Mouse (Mus musculus): ENCODE results near the gene Pxylp1.

Pxylp1 gene

DNA sequence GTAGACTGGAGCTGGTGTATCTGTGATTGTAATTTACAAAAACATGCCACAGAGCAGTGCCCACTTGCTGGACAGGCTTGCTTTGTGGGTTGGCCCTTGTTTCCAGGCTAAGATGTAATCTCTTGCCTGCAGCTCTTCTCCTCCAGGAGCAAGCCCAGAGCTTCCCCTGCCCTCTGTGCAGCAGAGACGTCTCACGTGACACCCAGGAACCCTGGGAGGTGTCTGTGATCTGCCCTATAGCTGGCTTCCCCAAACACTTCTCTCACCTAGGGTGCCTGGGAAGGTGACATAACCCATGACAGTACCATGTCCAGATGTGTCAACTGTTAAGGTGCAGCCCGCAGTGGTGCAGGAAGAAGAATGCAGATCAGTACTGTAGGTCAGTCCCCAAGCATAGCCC lies 28.9 kb downstream of the Pxylp1 start:
- DNase-seq (ENCODE audit: extremely low read depth, insufficient read length, low spot score): no peak

DNA sequence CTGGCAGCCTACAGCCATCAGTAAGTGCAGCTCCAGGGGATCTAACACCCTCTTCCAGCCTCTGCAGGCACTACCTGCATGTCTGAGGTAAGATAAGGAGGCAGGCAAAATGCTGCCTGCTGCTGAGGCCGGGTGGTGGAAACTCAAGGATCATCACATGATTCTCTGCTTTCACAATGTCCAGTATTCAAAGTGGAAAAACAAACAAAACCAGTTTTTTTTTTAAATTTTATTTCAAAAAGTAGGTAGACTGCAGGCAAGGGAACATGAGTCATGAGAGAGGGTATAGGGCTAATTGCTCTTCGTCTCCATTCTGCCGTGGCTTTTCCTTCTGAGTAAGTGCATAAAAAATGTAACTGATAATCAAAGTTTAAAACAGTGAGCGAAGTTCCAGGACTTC lies 29.6 kb downstream of the Pxylp1 start:
- DNase-seq (ENCODE audit: extremely low read depth, insufficient read length, low spot score): peak; percentile 24

DNA sequence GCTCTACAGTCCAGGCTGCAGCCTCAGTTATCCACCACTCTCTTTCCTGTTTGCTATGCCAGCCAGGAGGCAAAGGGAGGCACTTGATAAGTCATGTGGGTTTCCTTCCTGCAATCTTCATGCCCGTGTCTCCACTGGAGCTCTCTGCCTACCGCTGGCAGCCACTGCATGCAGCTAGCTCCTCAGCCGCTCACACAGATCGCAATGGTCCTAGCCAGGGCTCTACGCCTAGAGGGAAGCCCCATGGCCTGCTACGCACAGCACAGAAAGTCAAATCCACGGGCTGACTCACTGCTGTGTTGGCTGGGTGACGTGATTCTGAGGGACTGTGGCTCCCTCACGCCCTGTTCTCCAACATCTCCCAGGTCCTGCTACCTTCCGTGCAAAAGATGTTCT lies 31.4 kb downstream of the Pxylp1 start:
- DNase-seq (ENCODE audit: extremely low read depth, insufficient read length, low spot score): peak; percentile 69

DNA sequence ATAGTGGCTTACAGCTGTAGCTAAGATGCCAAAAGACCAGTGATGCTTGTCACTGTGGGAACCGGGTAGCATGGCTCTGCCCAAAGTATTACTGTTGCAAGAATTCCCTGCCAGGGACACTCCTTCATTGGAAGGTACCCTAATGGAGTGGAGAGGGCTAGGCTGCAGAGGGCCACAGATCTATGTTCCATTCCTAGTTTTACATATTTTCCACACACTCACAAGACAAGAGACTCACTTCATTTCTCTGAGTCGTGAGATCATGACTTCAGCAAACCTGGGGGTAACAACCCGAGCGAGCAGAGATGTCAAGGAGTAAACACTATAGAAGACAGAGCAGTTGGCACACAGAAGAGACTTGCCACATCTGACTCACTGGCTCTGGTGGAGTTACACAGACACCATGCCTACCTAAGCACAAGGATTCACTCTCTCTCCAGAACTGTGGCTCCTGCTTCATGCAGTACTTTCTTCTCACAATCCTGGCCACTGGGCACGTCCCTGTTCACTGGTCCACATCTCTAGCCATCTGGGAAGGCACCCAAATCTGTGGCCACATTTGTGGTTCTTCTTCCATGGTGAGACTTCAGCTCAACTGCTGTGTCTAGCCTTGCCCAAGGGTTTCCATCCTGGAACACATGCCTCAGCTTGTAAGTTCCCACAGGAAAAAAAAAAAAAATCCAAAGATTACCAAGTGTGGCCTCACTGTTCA lies 31.9 kb downstream of the Pxylp1 start:
- DNase-seq (ENCODE audit: extremely low read depth, insufficient read length, low spot score): no peak

DNA sequence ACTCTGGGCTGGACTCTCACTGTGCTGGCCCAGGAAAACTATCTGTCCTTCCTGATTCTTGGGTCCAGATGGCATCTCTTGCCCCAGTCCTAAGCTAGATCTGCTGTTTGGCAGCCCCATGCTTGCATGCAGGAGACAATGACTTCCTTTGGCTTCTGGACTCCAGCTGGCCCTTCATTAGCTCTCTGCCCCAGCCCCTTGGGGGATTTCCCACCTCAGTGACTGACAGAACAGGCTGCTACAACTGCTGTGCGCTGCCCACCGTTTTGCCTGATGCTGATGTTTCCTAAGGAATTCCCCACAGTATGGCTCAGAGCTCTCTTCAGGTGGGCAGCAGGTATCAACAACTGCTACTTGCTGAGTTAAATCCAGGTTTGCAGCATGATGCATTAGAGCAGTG lies 33.4 kb downstream of the Pxylp1 start:
- no peak for DNase-seq (ENCODE audit: extremely low read depth, insufficient read length, low spot score)

DNA sequence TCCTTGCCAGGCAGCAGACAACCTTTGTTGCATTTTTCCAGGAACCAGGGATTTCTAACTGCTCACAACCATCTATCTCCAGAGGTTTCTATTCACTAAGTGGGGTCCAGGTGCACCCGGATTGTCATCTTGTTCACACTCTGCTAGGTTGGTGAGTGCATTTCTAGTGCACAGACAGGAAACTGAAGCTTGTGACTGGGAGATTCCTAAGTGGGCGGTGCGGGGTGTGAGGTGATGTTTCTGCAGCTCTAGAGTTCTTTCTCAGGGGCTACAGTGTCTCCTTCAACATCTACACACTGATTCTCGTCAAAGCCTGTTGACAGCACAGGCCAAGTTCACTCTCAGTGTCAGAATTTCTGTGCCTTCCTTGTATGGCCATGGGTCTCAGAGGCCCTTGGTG lies 34.6 kb downstream of the Pxylp1 start:
- no peak for DNase-seq (ENCODE audit: extremely low read depth, insufficient read length, low spot score)

DNA sequence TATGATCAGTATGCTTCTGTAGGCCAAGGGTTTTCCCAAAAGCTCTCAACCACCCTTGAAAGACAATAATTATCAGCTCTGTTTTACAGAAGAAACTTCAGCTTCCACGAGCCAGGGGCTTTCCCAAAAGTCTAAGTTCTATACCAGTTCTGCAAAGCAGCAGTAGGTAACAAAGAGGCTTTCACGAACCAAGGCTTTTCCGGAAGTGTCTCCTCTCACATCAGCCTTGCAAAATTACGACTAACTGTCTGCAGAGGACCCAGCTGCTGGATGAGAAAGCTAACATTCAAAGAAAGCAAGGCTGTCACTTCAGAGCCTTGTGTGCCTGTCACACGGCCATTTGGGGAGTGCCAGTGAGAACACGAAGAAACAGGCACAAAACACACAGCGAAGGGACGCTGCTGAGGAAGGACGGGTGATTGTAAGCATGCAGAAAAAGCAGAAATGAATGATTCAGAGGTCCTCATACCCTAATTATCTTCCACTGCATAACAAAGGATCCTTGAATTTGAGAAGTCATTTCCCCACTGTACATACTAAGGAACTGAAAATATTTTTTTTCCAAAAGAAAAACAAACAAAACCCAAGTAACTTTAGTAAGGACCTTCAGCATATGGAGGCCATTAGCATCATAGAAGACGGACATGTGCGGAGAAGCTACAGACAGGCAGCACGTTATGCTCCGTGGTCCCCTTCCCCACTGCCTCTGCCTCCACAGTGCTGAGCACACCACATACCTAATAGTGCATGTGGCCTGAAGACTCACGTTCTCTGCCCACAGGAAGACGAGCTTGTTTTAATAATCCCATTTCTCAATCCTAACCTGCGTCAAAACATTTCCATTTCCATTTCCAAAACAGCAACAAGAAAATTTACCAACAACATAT lies 38.9 kb downstream of the Pxylp1 start:
- no peak for DNase-seq (ENCODE audit: extremely low read depth, insufficient read length, low spot score)

DNA sequence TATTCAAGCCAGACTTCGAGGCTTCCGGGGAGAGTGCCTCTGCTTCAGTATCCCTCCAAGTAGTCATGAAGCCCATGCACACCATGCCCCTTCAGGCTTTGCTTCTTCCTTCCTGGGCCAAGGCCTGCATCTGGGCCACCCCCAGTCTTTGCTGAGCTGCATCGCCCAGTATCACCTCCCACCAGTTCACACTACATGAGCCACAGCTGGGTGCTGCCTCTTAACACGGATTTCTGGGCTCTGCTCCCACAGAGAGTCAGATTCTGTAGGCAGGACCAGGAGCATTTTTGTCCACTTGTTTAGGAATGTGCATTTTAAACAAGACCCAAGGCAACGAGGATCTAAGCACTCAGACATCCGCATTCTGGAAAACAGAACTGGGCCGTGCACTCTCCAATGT lies 40.8 kb downstream of the Pxylp1 start:
- DNase-seq (ENCODE audit: extremely low read depth, insufficient read length, low spot score): no peak

DNA sequence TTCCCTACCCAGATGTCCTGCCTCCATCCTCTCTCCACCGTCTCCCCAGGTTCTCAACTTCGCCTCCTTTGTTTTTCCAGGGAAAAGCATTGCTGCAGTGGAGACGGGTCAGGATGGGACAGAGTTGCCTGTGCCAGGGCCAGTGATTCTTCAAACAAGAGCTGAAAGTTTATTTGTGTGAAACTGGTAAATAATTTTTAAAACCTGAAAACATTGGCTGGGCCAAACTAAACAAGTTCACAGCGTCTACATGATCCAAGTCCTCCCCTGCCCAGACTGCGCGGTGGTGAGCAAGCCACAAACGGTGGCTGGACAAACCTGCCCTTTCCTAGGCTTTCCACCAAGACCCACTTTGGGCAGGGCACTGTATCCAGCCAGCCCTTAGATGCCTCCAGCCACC lies 41.4 kb downstream of the Pxylp1 start:
- DNase-seq (ENCODE audit: extremely low read depth, insufficient read length, low spot score): no peak

DNA sequence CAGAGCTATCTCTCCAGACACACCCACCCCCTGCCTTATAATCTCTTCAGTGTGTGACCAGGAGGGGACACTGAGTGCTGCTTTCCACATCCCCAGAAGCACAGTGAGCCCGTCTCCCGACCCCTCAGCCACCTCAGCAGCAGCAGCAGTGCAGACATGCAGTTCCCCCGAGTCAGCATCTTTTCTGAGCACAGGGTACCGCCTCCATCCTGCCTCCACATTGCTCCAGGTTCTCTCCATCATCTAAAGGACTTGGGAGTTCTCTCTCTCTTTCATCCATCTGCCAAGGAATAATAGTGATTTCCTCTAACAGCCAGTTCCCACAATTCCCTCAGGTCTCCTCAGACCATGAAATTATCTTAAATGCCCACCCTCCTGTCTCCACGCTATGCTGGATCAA lies 43.5 kb downstream of the Pxylp1 start:
- DNase-seq (ENCODE audit: extremely low read depth, insufficient read length, low spot score): no peak

DNA sequence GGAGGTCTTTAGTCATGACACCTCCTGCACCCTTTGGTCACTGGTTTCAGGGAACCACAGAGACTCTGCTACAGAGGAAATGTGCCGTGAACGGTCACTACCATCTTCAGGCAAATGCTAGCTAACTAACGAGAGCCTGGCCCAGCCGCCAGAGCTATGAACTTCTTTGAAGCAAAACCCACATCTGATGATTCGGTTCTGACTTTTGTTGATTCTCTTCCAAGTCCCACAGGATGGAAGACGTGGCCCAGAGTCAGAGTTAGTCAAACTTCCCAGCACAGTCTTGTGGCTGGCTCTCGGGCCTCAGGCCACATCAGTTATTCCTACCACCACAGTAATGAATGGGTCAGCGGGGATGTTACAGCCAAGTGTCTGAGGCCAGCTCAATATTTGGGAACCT lies 46.1 kb downstream of the Pxylp1 start:
- DNase-seq (ENCODE audit: extremely low read depth, insufficient read length, low spot score): peak; percentile 69

DNA sequence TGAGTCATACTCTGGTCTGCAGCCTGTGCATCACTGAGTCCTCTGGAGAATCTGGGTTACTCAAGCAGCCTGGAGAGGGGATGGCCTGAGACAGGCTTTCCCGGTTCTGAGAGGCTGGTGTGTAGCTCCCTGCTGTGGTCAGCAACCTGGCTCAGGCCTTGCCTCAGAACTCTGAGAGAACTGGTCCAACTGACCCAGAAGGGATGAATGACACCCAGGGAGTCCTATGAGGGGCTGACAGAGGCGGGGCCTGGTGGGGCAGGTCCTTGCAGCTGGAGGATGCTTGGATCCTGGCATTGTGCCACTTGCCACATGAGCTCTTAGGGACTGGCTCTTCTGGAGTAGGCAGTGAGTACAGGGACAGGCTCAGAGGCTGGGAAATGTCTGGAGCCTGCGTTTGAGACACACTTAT lies 47.7 kb downstream of the Pxylp1 start:
- peak; percentile 95 for DNase-seq (ENCODE audit: extremely low read depth, insufficient read length, low spot score)

DNA sequence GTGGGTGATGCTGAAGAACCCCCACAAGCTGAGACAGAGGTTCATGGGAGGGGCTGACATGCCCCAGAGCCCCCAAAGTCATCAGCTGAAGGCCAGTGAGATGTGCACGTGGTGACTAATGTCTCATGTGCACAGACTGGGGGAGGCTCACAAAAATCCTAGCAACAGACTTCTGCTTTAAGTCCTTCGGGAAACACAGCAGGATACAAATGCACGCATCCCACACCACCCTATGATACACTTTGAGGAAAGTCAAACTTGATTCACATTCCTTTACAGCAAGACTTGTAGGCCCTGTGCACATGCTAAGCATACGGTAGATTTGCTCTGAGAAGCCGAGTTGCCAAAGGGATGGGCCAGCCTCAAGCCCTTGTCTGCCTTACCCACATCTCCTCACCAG lies 53.1 kb downstream of the Pxylp1 start:
- DNase-seq (ENCODE audit: extremely low read depth, insufficient read length, low spot score): no peak

DNA sequence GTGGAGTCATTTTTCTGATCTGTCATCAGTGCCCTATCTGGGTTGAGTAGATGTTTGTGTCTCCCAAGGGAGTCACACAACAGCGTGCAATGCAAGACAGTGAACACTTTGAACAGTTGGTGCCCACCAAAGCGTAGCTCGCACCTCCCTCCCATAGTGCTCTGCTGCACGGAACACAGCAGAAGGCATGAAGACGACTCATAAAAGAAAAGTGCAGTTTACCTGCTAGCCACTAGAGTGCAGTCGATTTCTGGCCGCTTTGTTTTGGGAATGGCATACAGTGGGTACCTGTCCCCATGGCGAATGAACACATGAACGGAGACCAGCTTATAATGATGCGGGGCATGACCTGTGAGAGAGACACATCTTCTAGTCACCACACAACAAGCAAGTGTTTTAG lies 53.6 kb downstream of the Pxylp1 start:
- DNase-seq (ENCODE audit: extremely low read depth, insufficient read length, low spot score): peak; percentile 28

DNA sequence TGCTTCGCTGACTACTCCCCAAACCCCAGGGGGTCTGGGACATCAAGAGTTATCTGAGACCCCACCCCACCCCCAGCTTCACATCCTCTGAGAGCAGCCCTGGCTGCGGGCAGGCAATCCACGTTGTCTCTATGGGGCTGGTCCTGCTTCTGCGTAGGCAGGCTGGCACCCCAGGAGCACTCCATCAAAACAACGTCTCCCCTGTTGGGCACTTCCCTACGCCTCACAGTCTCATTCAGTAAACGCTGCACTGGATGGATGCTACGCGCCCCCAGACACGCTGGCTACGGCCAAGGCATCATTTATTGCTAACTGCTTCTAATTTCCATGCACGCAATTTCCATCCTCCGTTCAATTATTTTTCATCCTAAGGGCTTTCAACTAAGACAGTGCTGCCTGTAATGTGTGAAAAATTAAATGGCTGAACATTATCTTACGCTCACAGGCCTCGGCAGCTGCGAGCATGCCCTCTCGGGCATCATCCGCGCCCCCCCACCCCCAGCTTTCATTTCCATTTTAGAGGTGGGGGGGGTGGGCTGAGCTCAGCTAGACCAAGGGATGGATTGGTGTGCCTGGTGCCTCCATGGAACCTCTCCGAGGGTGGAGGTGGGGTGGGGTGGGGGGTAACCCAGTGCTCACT lies 54.6 kb downstream of the Pxylp1 start:
- no peak for DNase-seq (ENCODE audit: extremely low read depth, insufficient read length, low spot score)

DNA sequence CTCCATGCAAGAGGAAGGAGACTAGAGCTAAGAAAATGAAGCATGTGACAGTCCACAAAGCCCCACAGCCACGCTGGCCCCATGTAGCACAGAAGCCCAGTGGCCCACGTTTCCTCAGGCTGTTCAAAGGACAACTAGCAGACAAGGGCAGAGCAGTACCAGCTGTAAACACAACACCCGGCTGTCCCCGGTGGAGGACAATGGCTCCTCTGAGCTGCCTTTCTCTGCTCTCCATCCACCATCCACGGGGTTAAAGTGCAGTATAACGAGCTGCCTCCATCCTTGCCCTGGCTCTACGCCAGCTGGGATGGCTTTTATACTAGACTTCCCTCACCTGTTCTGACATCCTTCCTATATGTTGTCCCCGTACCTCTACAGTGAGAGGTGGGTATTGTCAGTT lies 55.5 kb downstream of the Pxylp1 start:
- DNase-seq (ENCODE audit: extremely low read depth, insufficient read length, low spot score): no peak

DNA sequence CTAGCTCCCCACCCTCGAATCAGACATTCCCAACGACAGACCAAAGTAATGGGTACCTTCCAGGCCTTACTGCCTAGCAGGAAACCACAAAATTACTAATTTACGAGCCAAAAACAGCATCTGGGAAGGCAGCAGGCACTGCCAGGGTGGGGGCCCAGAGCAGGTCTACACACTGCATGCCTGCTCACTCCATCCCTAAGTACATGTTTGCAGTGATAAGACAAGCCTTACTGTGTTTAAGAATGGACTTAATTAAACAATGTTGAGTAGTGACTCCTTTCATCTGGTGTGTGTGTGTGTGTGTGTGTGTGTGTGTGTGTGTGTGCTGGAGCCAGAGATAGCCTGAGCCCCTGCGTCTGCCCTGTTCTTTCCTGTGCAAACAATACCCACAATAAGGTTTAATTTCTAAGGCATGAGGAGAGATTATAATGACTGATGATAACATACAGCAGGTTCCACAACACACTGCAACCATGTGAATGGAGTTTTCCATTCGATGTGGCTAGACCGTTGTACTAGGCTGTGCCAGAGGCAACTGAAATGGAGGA lies 57.0 kb downstream of the Pxylp1 start:
- no peak for DNase-seq (ENCODE audit: extremely low read depth, insufficient read length, low spot score)

DNA sequence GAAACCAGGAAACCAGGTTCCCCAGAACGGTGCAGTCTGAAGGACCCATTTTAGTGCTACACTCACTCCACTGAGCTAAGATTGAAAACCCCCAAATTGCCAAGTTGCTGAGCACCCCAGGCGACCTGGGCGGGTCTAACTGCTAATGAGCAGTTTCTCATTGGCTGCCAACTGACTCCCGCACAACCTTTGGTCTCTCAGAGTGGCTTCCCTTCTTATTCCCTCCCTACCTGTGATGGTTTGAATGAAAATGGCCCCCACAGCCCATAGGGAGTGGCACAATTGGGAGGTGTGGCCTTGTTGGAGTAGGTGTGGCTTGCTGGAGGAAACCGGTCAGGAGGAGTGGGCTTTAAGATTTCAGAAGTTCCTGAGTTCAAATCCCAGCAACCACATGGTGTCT lies 58.9 kb downstream of the Pxylp1 start:
- DNase-seq (ENCODE audit: extremely low read depth, insufficient read length, low spot score): no peak

DNA sequence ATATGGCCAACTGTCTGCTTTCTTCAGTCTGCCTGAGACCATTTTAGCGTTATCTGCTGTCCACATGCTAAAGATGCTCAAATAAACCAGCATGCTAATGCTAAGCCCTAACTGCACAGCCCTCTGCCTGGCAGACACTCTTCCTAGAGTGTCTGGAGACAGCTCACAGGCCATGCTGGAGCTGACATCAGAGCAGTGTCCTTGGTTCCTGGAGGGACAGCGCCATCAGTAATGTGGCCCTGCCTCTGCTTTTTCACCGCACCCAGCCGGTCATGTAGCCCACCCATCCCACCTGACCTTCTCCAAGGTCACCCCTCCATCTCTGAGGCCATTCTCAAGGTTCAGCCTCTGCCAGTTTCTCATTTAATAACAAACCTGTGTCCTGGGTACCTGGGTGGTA lies 60.0 kb downstream of the Pxylp1 start:
- no peak for DNase-seq (ENCODE audit: extremely low read depth, insufficient read length, low spot score)

DNA sequence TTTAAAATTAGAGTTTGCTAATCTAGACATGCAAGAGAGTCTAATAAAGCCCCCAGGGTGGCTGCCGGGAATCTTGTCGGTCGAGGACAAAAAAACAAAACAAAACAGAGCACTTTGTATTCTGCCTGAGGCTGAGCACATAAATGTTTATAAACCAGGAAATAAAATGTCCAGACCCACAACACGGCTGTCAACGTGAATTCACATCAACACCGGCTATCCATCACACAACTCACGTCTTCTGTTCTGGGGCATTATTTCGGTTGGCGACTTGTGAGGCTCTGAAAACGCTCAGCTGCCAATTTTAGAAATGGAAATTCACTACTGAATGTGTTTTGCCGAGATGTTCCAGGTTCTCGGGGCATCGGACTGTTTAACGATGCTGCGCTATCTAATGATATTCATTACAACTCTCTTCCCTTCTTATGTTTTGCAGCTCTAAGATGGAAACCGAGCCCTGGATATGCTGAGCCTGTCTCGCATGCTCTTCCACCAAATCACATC lies 61.6 kb downstream of the Pxylp1 start:
- DNase-seq (ENCODE audit: extremely low read depth, insufficient read length, low spot score): no peak

DNA sequence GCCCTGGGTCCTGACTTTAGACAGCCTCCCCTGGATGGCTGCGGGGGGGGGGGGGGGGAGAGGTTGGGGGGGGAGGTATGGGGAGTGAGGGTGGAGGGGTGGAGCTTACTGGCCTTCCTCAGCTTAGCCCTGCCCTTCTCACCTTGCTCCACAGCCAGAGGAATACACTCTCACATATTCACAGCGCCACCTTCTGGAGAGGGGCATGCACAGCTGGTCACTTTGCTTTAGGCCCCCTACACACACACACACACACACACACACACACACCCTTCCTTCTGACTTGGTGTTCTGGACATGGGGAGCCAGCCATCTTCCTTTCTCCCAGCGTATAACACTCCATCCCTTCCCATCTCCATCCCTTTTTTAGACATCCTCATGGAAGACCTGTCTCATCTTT lies 62.8 kb downstream of the Pxylp1 start:
- DNase-seq (ENCODE audit: extremely low read depth, insufficient read length, low spot score): no peak
